Mouse (Mus musculus): Measurements from ENCODE around the gene 1700029I15Rik. TPM values are rescaled to one million over a fixed set of nuclear protein-coding genes. Genes with fewer than 3 reads are reported as not detected.
"Not testable (repeated sequence)": the region's sequence is repeated elsewhere in the genome, so short reads cannot be mapped to it uniquely, and the experiment has no call there.

The 1700029I15Rik gene
- polyA plus RNA-seq, 1 experiment from 2014 or later = 9.5 TPM

DNA sequence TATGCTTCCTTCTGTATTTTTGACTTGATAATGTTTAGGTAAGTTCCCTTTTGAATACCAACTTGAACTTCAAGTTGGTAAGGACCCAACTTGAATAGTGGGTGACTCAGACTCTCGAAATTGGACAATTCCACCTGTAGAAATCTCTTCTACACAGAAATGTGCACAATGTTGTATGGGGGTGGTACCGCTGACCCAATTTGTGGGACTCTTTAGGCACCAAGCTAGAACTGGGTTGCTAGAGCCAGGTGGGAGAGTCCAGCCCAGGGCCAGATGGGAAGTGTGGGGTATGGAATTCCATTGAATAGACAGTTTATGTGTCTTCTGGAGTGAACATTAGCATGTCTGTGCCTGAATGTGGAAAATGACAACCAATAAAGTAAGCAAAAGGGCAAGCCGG is 13.2 kb downstream of the 1700029I15Rik start:
- H3K9me3 ChIP-seq (replicated peaks; ENCODE audit: control insufficient read depth, low read length, poor library complexity, severe bottlenecking) = no peaks in the 10 kb centered on the region
- H3K27ac ChIP-seq (ENCODE audit: low read length) = no peak overlapping the region
- H3K4me1 ChIP-seq (ENCODE audit: control insufficient read depth, insufficient read depth, low read length) = peaks cover 47% of the 10 kb centered on the region
- no peaks in the 10 kb centered on the region for H3K36me3 ChIP-seq (ENCODE audit: control insufficient read depth, insufficient read depth, low read length)
- no peak overlapping the region for H3K4me2 ChIP-seq (ENCODE audit: low read length)
- no peaks in the 10 kb centered on the region for H3K27me3 ChIP-seq (ENCODE audit: control insufficient read depth, insufficient read depth, low read depth, low read length)
- H3K9ac ChIP-seq (ENCODE audit: low read depth, low read length) = no peak overlapping the region
- whole genome bisulfite sequencing = 95% methylated on average over 3 of the region's 3 CpGs
- no peak overlapping the region for H3K4me3 ChIP-seq (ENCODE audit: low read depth, low read length)
- no peak for ATAC-seq

DNA sequence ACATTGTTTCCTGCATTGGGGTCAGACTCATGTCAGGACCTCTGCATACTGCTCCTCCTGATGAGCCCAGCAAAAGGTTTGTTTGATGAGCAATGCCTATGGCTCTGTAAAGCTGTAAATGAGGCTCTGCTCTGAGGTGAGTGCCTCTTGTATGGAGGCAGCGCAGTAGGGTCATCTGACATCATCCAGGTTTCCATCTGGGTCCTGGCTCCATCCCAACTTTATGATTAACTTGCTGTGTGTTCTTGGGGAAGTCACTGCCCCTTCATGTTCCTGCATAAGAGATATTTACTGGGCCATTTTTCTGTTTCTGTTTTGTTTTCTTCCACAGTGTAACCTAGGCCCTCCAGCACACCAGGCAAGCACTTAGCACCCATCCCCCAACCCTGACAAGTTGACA is 15.1 kb downstream of the 1700029I15Rik start:
- Histone ChIP-seq H3K27ac (ENCODE audit: low read length) (no peak overlapping the region), H3K4me3 (ENCODE audit: low read depth, low read length) (no peak overlapping the region), H3K9ac (ENCODE audit: low read depth, low read length) (no peak overlapping the region), H3K36me3 (ENCODE audit: control insufficient read depth, insufficient read depth, low read length) (no peaks in the 10 kb centered on the region), H3K9me3 (replicated peaks; ENCODE audit: control insufficient read depth, low read length, poor library complexity, severe bottlenecking) (no peaks in the 10 kb centered on the region), H3K27me3 (ENCODE audit: control insufficient read depth, insufficient read depth, low read depth, low read length) (no peaks in the 10 kb centered on the region), H3K4me1 (ENCODE audit: control insufficient read depth, insufficient read depth, low read length) (peaks cover 37% of the 10 kb centered on the region), H3K4me2 (ENCODE audit: low read length) (peak overlapping the region; percentile 33; the same call in 1 of the 2 replicates)
- ATAC-seq = no peak
- WGBS = 95% methylated on average over 1 of the region's 1 CpGs

DNA sequence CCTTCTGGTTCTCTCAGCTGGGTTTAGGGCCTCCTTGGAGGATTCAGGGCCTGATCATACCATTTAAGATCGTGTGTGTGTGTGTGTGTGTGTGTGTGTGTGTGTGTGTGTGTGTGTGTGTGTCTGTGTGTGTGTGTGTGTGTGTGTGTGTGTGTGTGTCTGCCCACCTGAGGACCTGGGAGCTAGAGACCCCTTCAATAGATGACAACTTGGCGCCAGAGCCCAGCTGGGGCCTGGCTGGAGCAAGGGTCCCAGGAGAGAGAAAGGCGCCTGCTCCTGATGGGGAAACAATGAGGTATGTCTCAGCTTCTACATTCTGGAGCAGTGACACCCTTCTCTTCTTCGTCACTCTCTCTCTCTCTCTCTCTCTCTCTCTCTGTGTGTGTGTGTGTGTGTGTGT is 17.5 kb downstream of the 1700029I15Rik start:
- H3K9me3 ChIP-seq (replicated peaks; ENCODE audit: control insufficient read depth, low read length, poor library complexity, severe bottlenecking); H3K36me3 ChIP-seq (ENCODE audit: control insufficient read depth, insufficient read depth, low read length); H3K27me3 ChIP-seq (ENCODE audit: control insufficient read depth, insufficient read depth, low read depth, low read length); ATAC-seq: not testable (repeated sequence)
- Histone ChIP-seq H3K27ac (ENCODE audit: low read length) (peak overlapping the region; percentile 82), H3K4me1 (ENCODE audit: control insufficient read depth, insufficient read depth, low read length) (peaks cover 27% of the 10 kb centered on the region), H3K4me2 (ENCODE audit: low read length) (peak overlapping the region; percentile 83), H3K4me3 (ENCODE audit: low read depth, low read length) (peak overlapping the region; percentile 89), H3K9ac (ENCODE audit: low read depth, low read length) (peak overlapping the region; percentile 98)
- 21% methylated on average over 3 of the region's 4 CpGs for WGBS

DNA sequence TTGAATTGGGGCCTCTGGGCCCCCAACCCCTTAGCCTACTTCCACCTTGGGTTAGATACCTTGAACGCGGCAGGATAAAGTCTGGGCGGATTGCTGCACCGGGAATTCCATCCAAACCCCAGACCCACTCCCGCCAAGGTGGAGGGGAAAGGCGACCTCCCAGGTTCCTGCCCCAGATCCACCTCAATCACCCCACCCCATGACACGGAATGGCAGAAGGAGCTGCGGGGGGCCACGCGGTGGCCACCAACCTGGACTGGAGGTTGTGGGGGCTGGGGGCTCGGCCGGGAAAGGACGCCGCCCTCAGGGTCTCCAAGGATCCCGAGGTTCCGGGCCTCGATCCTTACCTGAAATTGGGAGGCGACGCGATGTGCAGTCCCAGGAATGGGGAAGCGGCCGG is 18.3 kb downstream of the 1700029I15Rik start:
- peak overlapping the region; percentile 89 for H3K4me3 ChIP-seq (ENCODE audit: low read depth, low read length)
- H3K4me2 ChIP-seq (ENCODE audit: low read length) = peak overlapping the region; percentile 83
- peak overlapping the region; percentile 82 for H3K27ac ChIP-seq (ENCODE audit: low read length)
- H3K9me3 ChIP-seq (replicated peaks; ENCODE audit: control insufficient read depth, low read length, poor library complexity, severe bottlenecking) = no peaks in the 10 kb centered on the region
- peak overlapping the region; percentile 98 for H3K9ac ChIP-seq (ENCODE audit: low read depth, low read length)
- WGBS = under 1% methylated on average over 22 of the region's 22 CpGs
- H3K27me3 ChIP-seq (ENCODE audit: control insufficient read depth, insufficient read depth, low read depth, low read length) = no peaks in the 10 kb centered on the region
- H3K4me1 ChIP-seq (ENCODE audit: control insufficient read depth, insufficient read depth, low read length) = peaks cover 27% of the 10 kb centered on the region
- peak; percentile 9 for ATAC-seq
- H3K36me3 ChIP-seq (ENCODE audit: control insufficient read depth, insufficient read depth, low read length) = peaks cover 8% of the 10 kb centered on the region; the same call in 1 of the 2 replicates

DNA sequence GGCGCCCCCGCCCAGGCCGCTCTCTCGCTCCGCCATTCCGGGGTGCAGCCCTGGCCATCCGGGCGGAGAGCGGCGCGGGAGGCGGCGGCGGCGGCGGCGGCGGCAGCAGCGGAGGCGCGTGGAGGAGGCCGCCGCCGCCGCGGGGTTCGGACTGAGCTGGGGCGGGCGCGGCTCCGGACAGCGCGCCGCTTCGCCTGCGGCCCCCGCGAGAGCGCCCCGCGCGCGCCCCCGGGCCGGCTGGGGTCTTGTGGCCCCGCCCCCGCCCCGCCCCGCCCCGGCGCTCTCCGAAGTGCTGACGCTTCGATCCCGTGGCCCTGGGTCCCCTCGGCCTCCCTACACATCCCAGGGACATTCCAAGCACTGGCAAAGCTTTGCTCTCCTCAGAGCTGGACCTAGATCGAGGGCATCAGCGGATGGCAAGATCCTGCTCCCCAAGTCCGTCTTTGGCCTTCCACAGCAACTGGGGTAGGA is 18.8 kb downstream of the 1700029I15Rik start, which contains the start of gene Mapk8ip1:
Mapk8ip1 (minus strand) TSS at position 173 of the 471 bp plus-strand sequence.
- H3K9me3 ChIP-seq (replicated peaks; ENCODE audit: control insufficient read depth, low read length, poor library complexity, severe bottlenecking) = no peaks in the 10 kb centered on the region
- peak; percentile 67 for ATAC-seq
- 5% methylated on average over 21 of the region's 59 CpGs for WGBS

DNA sequence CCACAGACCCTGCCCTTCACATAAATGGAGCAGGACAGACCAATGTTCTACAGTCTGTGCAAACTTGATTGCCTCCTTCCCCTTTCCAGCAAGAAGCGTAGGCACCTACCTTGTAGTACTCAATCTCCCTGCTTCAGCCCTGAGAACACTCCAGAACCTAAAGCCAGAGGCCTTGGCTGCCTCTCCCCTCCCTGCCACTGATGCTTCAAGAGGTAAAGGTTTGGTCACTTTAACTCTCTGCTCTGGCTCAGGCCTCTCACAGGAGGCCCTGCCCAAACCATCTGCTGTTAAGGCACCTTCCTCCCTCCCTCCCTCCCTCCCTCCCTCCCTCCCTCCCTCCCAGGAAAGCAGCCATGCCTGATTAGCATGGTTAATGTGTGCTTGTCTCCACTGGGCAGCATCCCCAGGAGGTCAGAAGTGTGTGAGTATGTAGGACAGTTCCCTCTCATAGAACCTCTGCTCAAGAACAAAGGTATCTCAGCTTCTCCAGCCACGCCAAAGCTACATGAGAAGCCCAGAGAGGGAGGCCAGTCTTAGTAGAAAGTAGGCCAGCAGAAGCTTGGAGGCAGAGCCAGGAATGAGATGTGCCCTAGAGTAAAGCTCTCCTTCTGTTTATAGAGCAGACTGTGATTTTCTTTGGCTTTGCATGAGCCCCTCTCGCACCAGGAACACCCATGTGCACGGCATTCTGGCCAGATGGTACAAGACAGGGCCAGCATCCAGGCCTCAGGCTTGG is 20.4 kb downstream of the 1700029I15Rik start:
- WGBS = 68% methylated on average over 4 of the region's 4 CpGs
- H3K27ac ChIP-seq (ENCODE audit: low read length) = no peak overlapping the region
- no peak for ATAC-seq

More for the DNA sequence above, 18.8 kb downstream of the 1700029I15Rik start, which contains the start of gene Mapk8ip1:
- Histone ChIP-seq H3K27me3 (ENCODE audit: control insufficient read depth, insufficient read depth, low read depth, low read length) (no peaks in the 10 kb centered on the region), H3K9ac (ENCODE audit: low read depth, low read length) (peak within 1 kb of the TSS; percentile 98), H3K4me1 (ENCODE audit: control insufficient read depth, insufficient read depth, low read length) (peaks cover 27% of the 10 kb centered on the region), H3K36me3 (ENCODE audit: control insufficient read depth, insufficient read depth, low read length) (peaks cover 8% of the 10 kb centered on the region; the same call in 1 of the 2 replicates), H3K4me2 (ENCODE audit: low read length) (peak within 1 kb of the TSS; percentile 83), H3K27ac (ENCODE audit: low read length) (peak within 1 kb of the TSS; percentile 82), H3K4me3 (ENCODE audit: low read depth, low read length) (peak within 1 kb of the TSS; percentile 89)

DNA sequence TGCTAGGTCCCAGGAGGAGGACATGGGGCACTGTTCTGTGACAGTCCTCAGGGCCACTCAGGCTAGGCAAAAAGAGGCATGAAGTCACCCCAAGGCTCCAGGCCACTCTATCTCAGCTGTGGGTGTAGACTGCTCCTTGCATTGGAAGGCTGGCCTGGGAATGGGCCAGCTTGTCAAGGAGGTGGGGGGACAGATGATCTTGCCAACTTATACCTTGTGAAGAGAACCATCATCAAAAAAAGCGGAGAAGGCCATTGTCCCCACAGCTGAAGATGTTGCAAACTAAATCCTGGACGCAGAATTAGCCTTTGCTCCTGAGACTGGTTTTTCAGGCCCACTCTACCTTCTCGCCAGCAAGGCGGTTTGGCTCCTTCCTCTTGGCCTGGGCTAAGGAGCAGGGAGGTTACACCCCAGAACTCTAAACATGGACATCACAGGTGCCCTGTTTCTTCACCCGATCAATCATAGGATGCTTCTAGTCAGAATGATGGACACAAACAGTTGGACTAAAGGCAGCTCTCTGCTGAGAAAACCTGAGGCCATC is 21.5 kb downstream of the 1700029I15Rik start:
- Histone ChIP-seq H3K36me3 (ENCODE audit: control insufficient read depth, insufficient read depth, low read length) (peaks cover 14% of the 10 kb centered on the region), H3K27ac (ENCODE audit: low read length) (no peak overlapping the region), H3K4me3 (ENCODE audit: low read depth, low read length) (no peak overlapping the region), H3K4me1 (ENCODE audit: control insufficient read depth, insufficient read depth, low read length) (peaks cover 13% of the 10 kb centered on the region), H3K27me3 (ENCODE audit: control insufficient read depth, insufficient read depth, low read depth, low read length) (no peaks in the 10 kb centered on the region), H3K9me3 (replicated peaks; ENCODE audit: control insufficient read depth, low read length, poor library complexity, severe bottlenecking) (no peaks in the 10 kb centered on the region), H3K4me2 (ENCODE audit: low read length) (no peak overlapping the region), H3K9ac (ENCODE audit: low read depth, low read length) (no peak overlapping the region)
- no peak for ATAC-seq
- 88% methylated on average over 5 of the region's 5 CpGs for WGBS

More for the DNA sequence above, 20.4 kb downstream of the 1700029I15Rik start:
- Histone ChIP-seq H3K36me3 (ENCODE audit: control insufficient read depth, insufficient read depth, low read length) (peaks cover 8% of the 10 kb centered on the region; the same call in 1 of the 2 replicates), H3K9ac (ENCODE audit: low read depth, low read length) (no peak overlapping the region), H3K4me1 (ENCODE audit: control insufficient read depth, insufficient read depth, low read length) (peaks cover 21% of the 10 kb centered on the region), H3K27me3 (ENCODE audit: control insufficient read depth, insufficient read depth, low read depth, low read length) (no peaks in the 10 kb centered on the region), H3K4me2 (ENCODE audit: low read length) (no peak overlapping the region), H3K9me3 (replicated peaks; ENCODE audit: control insufficient read depth, low read length, poor library complexity, severe bottlenecking) (no peaks in the 10 kb centered on the region), H3K4me3 (ENCODE audit: low read depth, low read length) (no peak overlapping the region)

DNA sequence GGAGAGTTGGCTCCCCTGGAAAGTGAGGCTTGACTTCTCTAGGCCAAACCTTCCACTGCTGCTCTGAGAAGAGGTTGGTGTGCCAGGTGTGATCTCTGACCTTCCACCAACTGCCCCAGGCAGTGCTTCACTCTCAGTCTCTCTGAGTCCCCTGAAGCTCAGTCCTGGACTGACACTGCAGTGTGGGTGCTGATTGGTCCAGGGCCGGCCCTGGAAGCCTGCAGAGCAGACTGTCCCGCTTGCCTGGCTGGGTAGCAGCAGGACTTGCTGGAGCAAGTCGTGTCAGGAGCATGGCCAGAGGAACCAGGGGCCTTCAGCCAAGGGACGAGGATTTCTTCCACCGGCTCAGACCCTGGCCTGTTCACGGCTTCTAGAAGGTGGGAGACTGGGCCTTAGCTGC is 22.4 kb downstream of the 1700029I15Rik start:
- Histone ChIP-seq H3K9me3 (replicated peaks; ENCODE audit: control insufficient read depth, low read length, poor library complexity, severe bottlenecking) (no peaks in the 10 kb centered on the region), H3K9ac (ENCODE audit: low read depth, low read length) (no peak overlapping the region), H3K36me3 (ENCODE audit: control insufficient read depth, insufficient read depth, low read length) (peaks cover 22% of the 10 kb centered on the region), H3K4me1 (ENCODE audit: control insufficient read depth, insufficient read depth, low read length) (peaks cover 4% of the 10 kb centered on the region), H3K27me3 (ENCODE audit: control insufficient read depth, insufficient read depth, low read depth, low read length) (no peaks in the 10 kb centered on the region), H3K27ac (ENCODE audit: low read length) (no peak overlapping the region), H3K4me3 (ENCODE audit: low read depth, low read length) (no peak overlapping the region), H3K4me2 (ENCODE audit: low read length) (no peak overlapping the region)
- ATAC-seq = no peak
- 91% methylated on average over 6 of the region's 6 CpGs for WGBS

DNA sequence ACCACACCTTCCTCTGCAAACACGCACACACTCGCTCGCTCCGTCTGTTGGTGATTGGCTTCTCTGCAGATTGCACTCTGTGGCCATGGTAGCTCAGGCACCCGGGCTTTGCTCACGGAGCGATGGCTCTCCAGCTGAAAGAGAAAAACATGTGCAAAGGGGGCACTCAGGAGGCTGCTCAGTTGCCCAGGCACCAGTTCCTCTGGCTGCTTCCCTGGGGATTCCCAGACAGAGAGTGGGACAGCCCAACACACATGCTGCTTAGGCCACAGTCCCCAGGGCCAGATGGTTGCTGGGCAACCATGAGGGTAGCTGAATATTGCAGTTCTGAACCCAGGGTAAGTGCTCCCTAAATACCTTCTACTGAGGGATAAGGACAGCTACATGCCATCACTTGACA is 23.3 kb downstream of the 1700029I15Rik start:
- H3K36me3 ChIP-seq (ENCODE audit: control insufficient read depth, insufficient read depth, low read length) = peaks cover 31% of the 10 kb centered on the region

More for the DNA sequence above, 23.3 kb downstream of the 1700029I15Rik start:
- H3K27ac ChIP-seq (ENCODE audit: low read length) = no peak overlapping the region
- 70% methylated on average over 7 of the region's 7 CpGs for WGBS
- no peaks in the 10 kb centered on the region for H3K27me3 ChIP-seq (ENCODE audit: control insufficient read depth, insufficient read depth, low read depth, low read length)
- no peak for ATAC-seq
- no peak overlapping the region for H3K4me2 ChIP-seq (ENCODE audit: low read length)
- no peak overlapping the region for H3K9ac ChIP-seq (ENCODE audit: low read depth, low read length)
- H3K4me1 ChIP-seq (ENCODE audit: control insufficient read depth, insufficient read depth, low read length) = peaks cover 4% of the 10 kb centered on the region; the same call in 1 of the 2 replicates
- H3K9me3 ChIP-seq (replicated peaks; ENCODE audit: control insufficient read depth, low read length, poor library complexity, severe bottlenecking) = no peaks in the 10 kb centered on the region
- H3K4me3 ChIP-seq (ENCODE audit: low read depth, low read length) = no peak overlapping the region

Data from midbrain, embryonic 16.5 days (tissue).